Mouse (Mus musculus): ENCODE measurements around the gene Dlx6. TPM values are rescaled to one million over a fixed set of nuclear protein-coding genes. Genes with fewer than 3 reads are reported as not detected.
A peak's percentile ranks its signal among the peaks of the same experiment; 100 is the strongest.

Dlx6 gene
- total RNA-seq, 2 experiments from 2014 or later: not detected

GRCm38 (mm10) chr6:6875676-6876075 lies 12.5 kb downstream of the Dlx6 start:
- intact Hi-C loops (cut with DNase I): no loop called here

GRCm38 (mm10) chr6:6876231-6876630 lies 13.1 kb downstream of the Dlx6 start:
- intact Hi-C loops (cut with DNase I): no loop called here

More at GRCm38 (mm10) chr6:6875676-6876075, 12.5 kb downstream of the Dlx6 start:
- no peak for DNase-seq

GRCm38 (mm10) chr6:6876731-6877130 lies 13.6 kb downstream of the Dlx6 start:
- no peak for DNase-seq
- intact Hi-C loops (cut with DNase I): no loop called here

More at GRCm38 (mm10) chr6:6876231-6876630, 13.1 kb downstream of the Dlx6 start:
- DNase-seq: no peak

- intact Hi-C loops (cut with DNase I): no loop called here
Measured at GRCm38 (mm10) chr6:6877346-6877910, 14.3 kb downstream of the Dlx6 start.

GRCm38 (mm10) chr6:6877981-6878840 lies 15.1 kb downstream of the Dlx6 start:
- intact Hi-C loops (cut with DNase I): no loop called here
- no peak for DNase-seq

More at GRCm38 (mm10) chr6:6877346-6877910, 14.3 kb downstream of the Dlx6 start:
- DNase-seq: no peak

- intact Hi-C loops (cut with DNase I): no loop called here
- no peak for DNase-seq
Measured at GRCm38 (mm10) chr6:6878841-6879291, 15.7 kb downstream of the Dlx6 start.

GRCm38 (mm10) chr6:6879371-6880325 lies 16.5 kb downstream of the Dlx6 start:
- intact Hi-C loops (cut with DNase I): loop anchor here (10.0 kb wide), 1 partner anchor 1025 kb away; no protein-coding TSS in a partner anchor
- no peak for DNase-seq

- DNase-seq: no peak
- intact Hi-C loops (cut with DNase I): loop anchor here (10.0 kb wide), 1 partner anchor 1026 kb away; no protein-coding TSS in a partner anchor
Measured at GRCm38 (mm10) chr6:6880361-6881114, 17.4 kb downstream of the Dlx6 start.

GRCm38 (mm10) chr6:6881115-6881637 lies 18.0 kb downstream of the Dlx6 start:
- no peak for DNase-seq
- intact Hi-C loops (cut with DNase I): loop anchor here (10.0 kb wide), 1 partner anchor 1026 kb away; no protein-coding TSS in a partner anchor

GRCm38 (mm10) chr6:6881638-6882190 lies 18.6 kb downstream of the Dlx6 start, which contains the start of gene Dlx5:
Gene Dlx5, minus strand, starts transcription at chr6:6882085.
- intact Hi-C loops (cut with DNase I): loop anchor here (10.0 kb wide), 1 partner anchor 1027 kb away; no protein-coding TSS in a partner anchor
- DNase-seq: no peak

GRCm38 (mm10) chr6:6882266-6882797 lies 19.2 kb downstream of the Dlx6 start:
- intact Hi-C loops (cut with DNase I): loop anchor here (10.0 kb wide), 1 partner anchor 1028 kb away; no protein-coding TSS in a partner anchor
- DNase-seq: no peak

GRCm38 (mm10) chr6:6884897-6885296 lies 21.8 kb downstream of the Dlx6 start:
- DNase-seq: no peak
- intact Hi-C loops (cut with DNase I): loop anchor here (10.0 kb wide), 1 partner anchor 1030 kb away; no protein-coding TSS in a partner anchor

- no peak for DNase-seq
- intact Hi-C loops (cut with DNase I): loop anchor here (10.0 kb wide), 1 partner anchor 1031 kb away; no protein-coding TSS in a partner anchor
Measured at GRCm38 (mm10) chr6:6886225-6886624, 23.1 kb downstream of the Dlx6 start.

- DNase-seq: no peak
- intact Hi-C loops (cut with DNase I): no loop called here
Measured at GRCm38 (mm10) chr6:6890047-6890446, 26.9 kb downstream of the Dlx6 start.

GRCm38 (mm10) chr6:6909586-6909985 lies 46.5 kb downstream of the Dlx6 start:
- intact Hi-C loops (cut with DNase I): no loop called here
- peak; percentile 27 to 60 for DNase-seq

GRCm38 (mm10) chr6:6914304-6914703 lies 51.2 kb downstream of the Dlx6 start:
- no peak for DNase-seq
- intact Hi-C loops (cut with DNase I): loop anchor here (10.0 kb wide), 1 partner anchor 1060 kb away; no protein-coding TSS in a partner anchor

- no peak for DNase-seq
- intact Hi-C loops (cut with DNase I): loop anchor here (10.0 kb wide), 1 partner anchor 1060 kb away; no protein-coding TSS in a partner anchor
Measured at GRCm38 (mm10) chr6:6914849-6915525, 51.9 kb downstream of the Dlx6 start.

GRCm38 (mm10) chr6:6915526-6915915 lies 52.4 kb downstream of the Dlx6 start:
- intact Hi-C loops (cut with DNase I): loop anchor here (10.0 kb wide), 1 partner anchor 1061 kb away; no protein-coding TSS in a partner anchor
- DNase-seq: no peak

All from gastrocnemius, postnatal 36 days (tissue).